Mouse (Mus musculus) T-cell, adult 2 months (primary cell): ENCODE results near the gene Dazap1.
"Not testable (repeated sequence)": the region's sequence is repeated elsewhere in the genome, so short reads cannot be mapped to it uniquely, and the experiment has no call there.

ENCODE experiments used
- DNase-seq: peaks from one replicate; pipeline ENCODE4 v3.0.0; 2022; ENCODE audit warnings: low spot score

Gene Dazap1

GRCm38 (mm10) chr10:80260642-80261584 is at the start of gene Dazap1, which contains the start of gene Gamt:
Dazap1 (plus strand) TSS chr10:80261486.
Gamt (minus strand) TSS chr10:80261012.
- peak; percentile 77 for DNase-seq

- DNase-seq, result peak; percentile 38
Measured at GRCm38 (mm10) chr10:80211547-80212103, 49.7 kb upstream of the Dazap1 start.

GRCm38 (mm10) chr10:80215048-80215772 is 46.1 kb upstream of the Dazap1 start:
- DNase-seq, result no peak

- DNase-seq, result no peak
Measured at GRCm38 (mm10) chr10:80220676-80221075, 40.6 kb upstream of the Dazap1 start.

- not testable (repeated sequence) for DNase-seq
Measured at GRCm38 (mm10) chr10:80223137-80223536, 38.1 kb upstream of the Dazap1 start.

- DNase-seq, result no peak
Measured at GRCm38 (mm10) chr10:80226071-80226415, 35.2 kb upstream of the Dazap1 start.

GRCm38 (mm10) chr10:80226416-80227165 is 34.7 kb upstream of the Dazap1 start, which contains the start of gene Mum1:
Mum1 (plus strand) TSS chr10:80226434.
- DNase-seq, result peak; percentile 97

- DNase-seq, result no peak
Measured at GRCm38 (mm10) chr10:80227166-80227539, 34.1 kb upstream of the Dazap1 start.

GRCm38 (mm10) chr10:80227877-80228775 is 33.2 kb upstream of the Dazap1 start:
- DNase-seq, result no peak

- no peak for DNase-seq
Measured at GRCm38 (mm10) chr10:80236145-80236825, 25.0 kb upstream of the Dazap1 start.

GRCm38 (mm10) chr10:80237020-80237419 is 24.3 kb upstream of the Dazap1 start:
- DNase-seq, result no peak

GRCm38 (mm10) chr10:80238306-80238705 is 23.0 kb upstream of the Dazap1 start:
- DNase-seq, result no peak

- no peak for DNase-seq
Measured at GRCm38 (mm10) chr10:80239791-80240190, 21.5 kb upstream of the Dazap1 start.

GRCm38 (mm10) chr10:80242088-80242487 is 19.2 kb upstream of the Dazap1 start:
- DNase-seq, result no peak

GRCm38 (mm10) chr10:80242607-80243006 is 18.7 kb upstream of the Dazap1 start:
- DNase-seq, result no peak

- peak; percentile 43 for DNase-seq
Measured at GRCm38 (mm10) chr10:80244791-80245399, 16.4 kb upstream of the Dazap1 start.

- DNase-seq, result peak; percentile 69
Measured at GRCm38 (mm10) chr10:80245600-80245999, 15.7 kb upstream of the Dazap1 start.

GRCm38 (mm10) chr10:80247849-80248248 is 13.4 kb upstream of the Dazap1 start:
- DNase-seq, result no peak

GRCm38 (mm10) chr10:80248437-80248836 is 12.8 kb upstream of the Dazap1 start:
- not testable (repeated sequence) for DNase-seq
